Mouse (Mus musculus) spleen, adult 2 months (tissue): ENCODE results near the gene Vwa8. TPM values are rescaled to one million over a fixed set of nuclear protein-coding genes. Genes with fewer than 3 reads are reported as not detected.
A peak's percentile ranks its signal among the peaks of the same experiment; 100 is the strongest.

ENCODE experiments used
- DNase-seq, 2 experiments: peaks; one replicate each; pipeline versions ENCODE4 v3.0.0 to v3.0.0-alpha.2; 2012 to 2021; ENCODE audit warnings: low spot score in 2 of 2, low read depth in 1 of 2
- H3K27ac ChIP-seq: fragments of 200-500 bp; 2 replicates; pipeline ENCODE4 v1.5.1; 2012; ENCODE audit warnings: low read length, inconsistent platforms; ENCODE audit not compliant: insufficient read depth
- H3K27me3 ChIP-seq: fragments of 200-500 bp; 2 replicates; pipeline ENCODE4 v1.6.1; 2012; ENCODE audit warnings: mild to moderate bottlenecking, moderate library complexity, low read length, inconsistent platforms; ENCODE audit not compliant: control insufficient read depth, insufficient read depth
- H3K36me3 ChIP-seq: fragments of 200-500 bp; 2 replicates; pipeline ENCODE4 v1.6.1; 2012; ENCODE audit warnings: mild to moderate bottlenecking, low read length, inconsistent platforms; ENCODE audit not compliant: control insufficient read depth, insufficient read depth
- H3K4me1 ChIP-seq: fragments of 200-500 bp; 2 replicates; pipeline ENCODE4 v1.6.1; 2011; ENCODE audit warnings: inconsistent platforms; ENCODE audit not compliant: control insufficient read depth, insufficient read depth, insufficient read length
- H3K4me3 ChIP-seq: fragments of 200-500 bp; 2 replicates; pipeline ENCODE4 v1.5.1; 2011; ENCODE audit warnings: mild to moderate bottlenecking, inconsistent platforms; ENCODE audit not compliant: insufficient read depth, insufficient read length; ENCODE audit errors: extremely low read depth
- CTCF ChIP-seq: fragments of 200-500 bp; IDR thresholded peaks from 2 replicates; pipeline ENCODE4 v1.5.1; 2011; ENCODE audit warnings: mild to moderate bottlenecking, inconsistent platforms; ENCODE audit not compliant: insufficient read depth, insufficient read length, insufficient replicate concordance; ENCODE audit errors: extremely low read depth
- POLR2A ChIP-seq: fragments of 200-500 bp; IDR thresholded peaks from 2 replicates; pipeline ENCODE4 v1.6.1; 2011; ENCODE audit warnings: low read depth, low read length, inconsistent platforms
- WGBS: fragments of 180-500 bp; shearing (Covaris S2); methylation state at CpG from one replicate; pipeline ENCODE4 v1.1.7; 2018; 5-methylcytosine and 5-hydroxymethylcytosine counted together
- polyA plus RNA-seq: library from polyadenylated mRNA; depleted of rRNA; stranded (reverse); fragments of >200 nt; gene quantifications from 2 replicates; pipeline ENCODE4 v1.2.3, GENCODE M21; 2012

Vwa8 gene
- polyA plus RNA-seq, 1 experiment = 4.9 TPM

- Histone ChIP-seq H3K4me1 (no peaks in the 10 kb centered on the region), H3K27me3 (no peaks in the 10 kb centered on the region), H3K36me3 (no peaks in the 10 kb centered on the region), H3K27ac (no peak overlapping the region), H3K4me3 (no peak overlapping the region)
- TF ChIP-seq POLR2A (no peak), CTCF (no peak)
- WGBS = 95% methylated on average over 12 of the region's 12 CpGs
- no peak for DNase-seq
Measured at GRCm38 (mm10) chr14:79097181-79097580, 248.3 kb downstream of the Vwa8 start.

- Histone ChIP-seq H3K27ac (no peak overlapping the region), H3K4me3 (no peak overlapping the region), H3K4me1 (no peaks in the 10 kb centered on the region), H3K36me3 (no peaks in the 10 kb centered on the region), H3K27me3 (no peaks in the 10 kb centered on the region)
- peak; percentile 14 to 49 for DNase-seq
- TF ChIP-seq POLR2A = no peak
- peak; percentile 64; the same call in 1 of the 2 replicates for TF ChIP-seq CTCF
- 42% methylated on average over 14 of the region's 14 CpGs for WGBS
Measured at GRCm38 (mm10) chr14:79106655-79107515, 258.0 kb downstream of the Vwa8 start.

GRCm38 (mm10) chr14:79109375-79109774 lies 260.5 kb downstream of the Vwa8 start:
- DNase-seq = no peak
- TF ChIP-seq CTCF = no peak
- no peak for TF ChIP-seq POLR2A
- Histone ChIP-seq H3K36me3 (no peaks in the 10 kb centered on the region), H3K4me1 (no peaks in the 10 kb centered on the region), H3K4me3 (no peak overlapping the region), H3K27ac (no peak overlapping the region), H3K27me3 (no peaks in the 10 kb centered on the region)
- WGBS = 61% methylated on average over 1 of the region's 1 CpGs

- Histone ChIP-seq H3K4me3 (no peak overlapping the region), H3K27me3 (no peaks in the 10 kb centered on the region), H3K27ac (no peak overlapping the region), H3K4me1 (no peaks in the 10 kb centered on the region), H3K36me3 (no peaks in the 10 kb centered on the region)
- 73% methylated on average over 3 of the region's 3 CpGs for WGBS
- TF ChIP-seq POLR2A = no peak
- no peak for TF ChIP-seq CTCF
- no peak for DNase-seq
Measured at GRCm38 (mm10) chr14:79110012-79110411, 261.2 kb downstream of the Vwa8 start.

- WGBS = 94% methylated on average over 6 of the region's 6 CpGs
- Histone ChIP-seq H3K4me1 (no peaks in the 10 kb centered on the region), H3K27me3 (no peaks in the 10 kb centered on the region), H3K4me3 (no peak overlapping the region), H3K27ac (no peak overlapping the region), H3K36me3 (no peaks in the 10 kb centered on the region)
- TF ChIP-seq CTCF = no peak
- no peak for TF ChIP-seq POLR2A
- no peak for DNase-seq
Measured at GRCm38 (mm10) chr14:79112050-79112449, 263.2 kb downstream of the Vwa8 start.

- no peak overlapping the region for H3K4me3 ChIP-seq
- H3K27me3 ChIP-seq = no peaks in the 10 kb centered on the region
- no peak for TF ChIP-seq POLR2A
- no peak for TF ChIP-seq CTCF
- no peak overlapping the region for H3K27ac ChIP-seq
- no peaks in the 10 kb centered on the region for H3K36me3 ChIP-seq
- WGBS = 89% methylated on average over 11 of the region's 11 CpGs
- DNase-seq = no peak
- no peaks in the 10 kb centered on the region for H3K4me1 ChIP-seq
Measured at GRCm38 (mm10) chr14:79114526-79115383, 265.9 kb downstream of the Vwa8 start.
